Mouse (Mus musculus) megakaryocyte, embryonic 14.5 days (primary cell): ENCODE data around the gene Sox13.

Source experiments
- FLI1 ChIP-seq: IDR thresholded peaks from 2 replicates; pipeline ENCODE4 v1.6.1; 2012; ENCODE audit warnings: low read length, inconsistent platforms, mixed read lengths
- GATA1 ChIP-seq: IDR thresholded peaks from 3 replicates; pipeline ENCODE4 v1.6.1; 2012; ENCODE audit warnings: mixed read lengths, low read length, inconsistent platforms, borderline replicate concordance

DNA sequence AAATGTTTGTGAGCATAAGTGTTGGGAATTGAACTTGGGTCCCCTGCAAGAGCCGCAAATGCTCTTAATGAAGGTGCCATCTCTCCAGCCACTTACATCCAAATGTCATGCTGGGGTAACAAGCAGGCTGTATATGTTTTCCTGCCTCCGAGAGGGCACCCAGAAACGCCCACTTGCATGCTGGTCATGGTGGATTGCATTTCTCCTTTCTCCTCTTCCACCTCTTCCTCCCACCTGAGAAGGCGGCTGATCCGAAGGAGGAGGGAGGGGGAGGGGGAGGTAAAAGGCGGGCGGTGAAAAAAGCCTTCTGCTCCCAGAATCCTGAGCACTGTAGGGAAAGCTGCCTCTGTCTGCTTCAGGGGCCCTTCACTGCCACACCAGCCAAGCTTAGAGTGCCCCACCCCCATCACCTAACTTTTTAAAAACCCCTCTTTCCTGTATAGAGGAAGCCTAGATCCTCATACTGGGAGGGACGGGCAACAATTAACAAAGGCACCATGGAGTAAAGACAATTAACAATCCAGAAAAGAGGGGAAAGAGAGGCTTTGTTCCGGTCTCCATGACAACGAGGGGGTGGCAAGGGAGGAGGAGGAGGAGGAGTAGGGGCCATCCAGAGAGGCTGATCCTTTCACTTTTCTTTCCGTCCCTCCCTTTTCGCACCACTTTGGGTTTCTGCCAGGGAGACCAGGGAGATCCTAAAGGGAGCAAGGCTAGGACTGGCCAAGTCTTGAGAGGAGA, 10.0 kb upstream of the Sox13 start:
- TF ChIP-seq GATA1 (no peak), FLI1 (no peak)
